Mouse (Mus musculus) gonadal fat pad, adult 2 months (tissue): ENCODE results near the gene Ptpn7. TPM values are rescaled to one million over a fixed set of nuclear protein-coding genes. Genes with fewer than 3 reads are reported as not detected.
"Not testable (repeated sequence)": the region's sequence is repeated elsewhere in the genome, so short reads cannot be mapped to it uniquely, and the experiment has no call there.

Source experiments
- DNase-seq: peaks from one replicate; pipeline ENCODE4 v3.0.0-alpha.2; 2012; ENCODE audit warnings: low read depth
- polyA plus RNA-seq: library from polyadenylated mRNA; depleted of rRNA; stranded (reverse); fragments of >200 nt; gene quantifications from 2 replicates; pipeline ENCODE4 v1.2.3, GENCODE M21; 2012; rRNA removed

The Ptpn7 gene
- 2.4 and 2.9 TPM in 2 replicates for polyA plus RNA-seq

GRCm38 (mm10) chr1:135132473-135132872 lies at the start of gene Ptpn7:
Gene Ptpn7, plus strand, starts transcription at chr1:135132700.
- DNase-seq = no peak

- no peak for DNase-seq
These were observed 49.0 kb upstream of the Ptpn7 start for GRCm38 (mm10) chr1:135083465-135083864.

- DNase-seq = no peak
These were observed 47.1 kb upstream of the Ptpn7 start for GRCm38 (mm10) chr1:135085296-135085871.

GRCm38 (mm10) chr1:135086015-135086414 lies 46.5 kb upstream of the Ptpn7 start:
- no peak for DNase-seq

- DNase-seq = no peak
These were observed 45.1 kb upstream of the Ptpn7 start for GRCm38 (mm10) chr1:135087414-135087813.

GRCm38 (mm10) chr1:135089626-135090025 lies 42.9 kb upstream of the Ptpn7 start:
- no peak for DNase-seq

GRCm38 (mm10) chr1:135090914-135091313 lies 41.6 kb upstream of the Ptpn7 start:
- DNase-seq = no peak

- DNase-seq = no peak
These were observed 37.8 kb upstream of the Ptpn7 start for GRCm38 (mm10) chr1:135094723-135095122.

- DNase-seq = no peak
These were observed 37.3 kb upstream of the Ptpn7 start for GRCm38 (mm10) chr1:135095189-135095588.

GRCm38 (mm10) chr1:135096312-135096711 lies 36.2 kb upstream of the Ptpn7 start:
- DNase-seq = no peak

GRCm38 (mm10) chr1:135097441-135097840 lies 35.1 kb upstream of the Ptpn7 start:
- DNase-seq = no peak

GRCm38 (mm10) chr1:135098441-135098840 lies 34.1 kb upstream of the Ptpn7 start:
- DNase-seq = no peak

GRCm38 (mm10) chr1:135100400-135100799 lies 32.1 kb upstream of the Ptpn7 start:
- DNase-seq = no peak

- no peak for DNase-seq
These were observed 27.4 kb upstream of the Ptpn7 start, which contains the start of gene Lgr6 for GRCm38 (mm10) chr1:135105124-135105523. Gene Lgr6, minus strand, starts transcription at chr1:135105276.

- DNase-seq = no peak
These were observed 26.5 kb upstream of the Ptpn7 start for GRCm38 (mm10) chr1:135105951-135106350.

GRCm38 (mm10) chr1:135108611-135109010 lies 23.9 kb upstream of the Ptpn7 start:
- DNase-seq = no peak

- no peak for DNase-seq
These were observed 22.4 kb upstream of the Ptpn7 start for GRCm38 (mm10) chr1:135110075-135110474.

- not testable (repeated sequence) for DNase-seq
These were observed 21.2 kb upstream of the Ptpn7 start for GRCm38 (mm10) chr1:135111271-135111670.

GRCm38 (mm10) chr1:135112661-135113060 lies 19.8 kb upstream of the Ptpn7 start:
- DNase-seq = no peak

GRCm38 (mm10) chr1:135124573-135125363 lies 7.7 kb upstream of the Ptpn7 start:
- no peak for DNase-seq

GRCm38 (mm10) chr1:135125990-135126389 lies 6.5 kb upstream of the Ptpn7 start:
- DNase-seq = peak; percentile 24

- DNase-seq = no peak
These were observed 6.0 kb upstream of the Ptpn7 start for GRCm38 (mm10) chr1:135126443-135127027.

- DNase-seq = peak; percentile 28
These were observed 4.5 kb upstream of the Ptpn7 start for GRCm38 (mm10) chr1:135128011-135128441.
